Mouse (Mus musculus) adrenal gland, adult 8-10 months (tissue): ENCODE measurements around the gene Eef2. TPM values are rescaled to one million over a fixed set of nuclear protein-coding genes. Genes with fewer than 3 reads are reported as not detected.
A peak's percentile ranks its signal among the peaks of the same experiment; 100 is the strongest.

Source experiments
- DNase-seq: peaks from one replicate; pipeline ENCODE4 v3.0.0; 2022
- total RNA-seq, 4 experiments: library from RNA; stranded (reverse); gene quantifications; 2 replicates each; pipeline ENCODE4 v1.2.4; 2022

Gene Eef2
- total RNA-seq = 1,000 to 10,000 TPM; 1,447 to 1,655 (median 1,598) TPM

- DNase-seq = peak; percentile 97
Measured at GRCm38 (mm10) chr10:81176466-81177271, at the start of gene Eef2. Gene Eef2, plus strand, starts transcription at chr10:81176631.

- no peak for DNase-seq
Measured at GRCm38 (mm10) chr10:81134181-81134587, 42.2 kb upstream of the Eef2 start.

- DNase-seq = no peak
Measured at GRCm38 (mm10) chr10:81134966-81135681, 41.3 kb upstream of the Eef2 start, which contains the start of gene Zbtb7a. Gene Zbtb7a, plus strand, starts transcription at chr10:81135220.

- peak; percentile 76 for DNase-seq
Measured at GRCm38 (mm10) chr10:81135831-81136705, 40.4 kb upstream of the Eef2 start.

- DNase-seq = peak; percentile 81
Measured at GRCm38 (mm10) chr10:81136706-81137231, 39.7 kb upstream of the Eef2 start.

GRCm38 (mm10) chr10:81137252-81138130 lies 38.9 kb upstream of the Eef2 start:
- DNase-seq = peak; percentile 99

GRCm38 (mm10) chr10:81138131-81138782 lies 38.2 kb upstream of the Eef2 start:
- no peak for DNase-seq

GRCm38 (mm10) chr10:81138821-81139528 lies 37.5 kb upstream of the Eef2 start:
- no peak for DNase-seq

GRCm38 (mm10) chr10:81139529-81139846 lies 36.9 kb upstream of the Eef2 start:
- DNase-seq = no peak

GRCm38 (mm10) chr10:81140005-81140404 lies 36.4 kb upstream of the Eef2 start:
- DNase-seq = no peak

- no peak for DNase-seq
Measured at GRCm38 (mm10) chr10:81140717-81141454, 35.5 kb upstream of the Eef2 start.

GRCm38 (mm10) chr10:81141455-81142210 lies 34.8 kb upstream of the Eef2 start:
- DNase-seq = no peak

GRCm38 (mm10) chr10:81142551-81142981 lies 33.9 kb upstream of the Eef2 start:
- peak; percentile 76 for DNase-seq

GRCm38 (mm10) chr10:81143157-81143633 lies 33.2 kb upstream of the Eef2 start:
- DNase-seq = no peak

- no peak for DNase-seq
Measured at GRCm38 (mm10) chr10:81143845-81144437, 32.5 kb upstream of the Eef2 start.

- DNase-seq = no peak
Measured at GRCm38 (mm10) chr10:81144667-81145066, 31.8 kb upstream of the Eef2 start.

- no peak for DNase-seq
Measured at GRCm38 (mm10) chr10:81145307-81145706, 31.1 kb upstream of the Eef2 start.

GRCm38 (mm10) chr10:81145778-81146177 lies 30.7 kb upstream of the Eef2 start:
- no peak for DNase-seq
